Mouse (Mus musculus): Measurements from ENCODE around the gene Rps17.

Gene Rps17

DNA sequence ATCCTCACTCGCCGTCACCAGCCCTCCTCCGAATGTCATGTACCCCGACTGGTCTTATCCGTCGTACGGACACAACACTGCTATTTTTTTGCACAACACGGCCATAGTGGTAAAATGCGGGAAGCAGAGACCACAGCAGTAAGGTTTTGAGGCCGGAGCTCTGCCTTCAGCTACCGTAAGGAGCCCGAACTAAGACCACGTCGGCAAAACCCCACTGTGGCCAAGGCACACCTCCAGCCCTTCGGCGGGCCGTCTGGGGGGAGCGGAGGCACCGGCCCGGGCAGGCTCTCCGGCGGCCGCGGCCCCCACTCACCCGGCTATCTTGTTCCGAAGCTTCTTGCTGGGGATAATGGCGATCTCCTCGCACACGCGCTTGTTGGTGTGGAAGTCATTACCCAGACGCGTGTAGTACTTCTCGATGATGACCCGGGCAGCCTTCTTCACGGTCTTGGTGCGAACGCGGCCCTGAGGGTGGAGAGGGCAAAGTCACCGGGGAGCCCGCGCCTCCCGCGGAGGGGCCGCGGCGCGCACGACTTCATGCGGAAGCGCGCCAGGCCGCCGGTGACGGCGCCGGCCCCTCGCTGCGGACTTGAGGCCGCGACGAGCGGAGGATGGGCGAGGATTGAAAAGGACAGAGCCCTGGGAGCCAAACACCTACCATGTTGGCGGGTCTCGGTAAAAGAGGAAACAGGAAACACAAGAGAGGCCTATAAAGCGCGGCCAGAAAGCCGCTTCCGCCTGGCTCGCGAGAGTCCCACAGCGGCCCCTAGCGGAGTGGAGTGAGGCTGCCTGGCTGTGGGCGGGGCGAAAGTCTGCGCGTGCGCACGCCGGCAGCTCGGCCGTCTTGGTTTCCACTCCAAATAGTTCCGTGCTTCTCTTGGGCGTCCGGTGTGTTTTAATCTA, at the start of gene Rps17:
Rps17 (minus strand) TSS at position 711 of the 903 bp plus-strand sequence.
- peak; percentile 97 to 98 for DNase-seq (ENCODE audit: low spot score in 2 of 2)

DNA sequence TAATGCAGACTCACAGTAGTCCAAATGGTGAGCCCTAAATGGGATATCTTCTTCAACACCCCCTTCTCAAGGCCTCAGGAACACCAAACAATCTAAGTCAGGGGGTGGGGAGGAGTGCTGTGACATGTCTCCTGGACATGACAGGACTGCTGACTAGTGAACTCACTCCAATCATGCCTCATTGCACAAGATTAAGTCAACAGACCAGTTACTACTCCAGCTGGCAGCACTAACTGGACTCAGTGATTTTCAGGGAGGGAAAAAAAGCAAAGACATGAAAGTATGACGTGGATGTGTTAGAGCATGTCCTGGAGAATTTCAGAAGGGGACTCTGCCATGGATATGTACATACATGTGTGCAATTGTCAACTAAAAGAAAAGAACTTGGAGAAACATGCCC, 34.3 kb upstream of the Rps17 start:
- DNase-seq (ENCODE audit: low spot score in 2 of 2), result no peak

DNA sequence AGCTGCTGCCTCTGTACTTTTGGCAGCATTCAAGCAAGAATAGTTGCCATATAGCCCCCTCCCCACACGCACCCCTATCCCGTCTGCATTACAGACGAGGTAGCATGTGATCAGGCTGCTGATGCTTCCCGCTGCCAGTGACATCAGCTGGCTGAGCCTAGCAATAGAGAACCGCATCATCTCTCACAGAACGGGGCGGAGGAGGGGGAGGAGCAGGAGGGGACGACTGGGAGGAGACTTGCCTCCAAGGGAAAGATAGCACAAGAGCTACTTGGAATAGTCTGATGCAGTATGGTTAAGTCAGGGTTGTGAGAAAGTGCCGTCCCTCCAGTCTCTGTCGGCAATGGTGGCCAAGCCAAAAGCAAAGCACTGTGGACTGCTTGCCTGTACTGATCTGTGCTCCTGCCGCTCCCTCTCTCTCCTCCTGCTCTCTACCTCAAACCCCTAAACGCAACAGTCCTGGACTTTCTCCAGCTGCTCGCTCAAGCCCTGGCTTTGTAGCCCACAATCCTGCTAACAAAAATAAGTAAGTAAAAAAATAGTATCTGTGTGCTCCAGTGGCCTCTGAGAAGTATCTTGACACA, 27.4 kb upstream of the Rps17 start:
- DNase-seq (ENCODE audit: low spot score in 2 of 2), result peak in 1 of 2 experiments; percentile 63

DNA sequence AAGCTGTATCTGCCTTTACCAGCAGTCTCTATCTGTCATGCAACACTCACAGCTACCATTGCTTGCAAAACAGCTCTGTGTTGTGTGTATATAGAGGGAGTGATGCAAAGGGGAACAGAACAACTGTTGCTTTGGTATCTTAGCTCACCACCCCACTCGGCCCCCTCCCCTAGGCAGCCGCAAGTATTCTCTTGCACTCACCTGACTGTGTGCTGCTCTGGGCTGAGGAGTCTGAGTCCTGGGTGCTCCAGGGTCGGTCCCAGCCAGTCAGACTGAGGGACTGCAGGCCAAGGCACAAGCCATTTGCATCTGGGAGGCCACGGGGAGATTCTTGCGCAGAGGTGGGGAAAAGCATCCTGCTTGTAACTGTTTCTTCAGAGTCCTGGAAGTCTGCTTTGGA, 26.8 kb upstream of the Rps17 start:
- DNase-seq (ENCODE audit: low spot score in 2 of 2), result no peak

DNA sequence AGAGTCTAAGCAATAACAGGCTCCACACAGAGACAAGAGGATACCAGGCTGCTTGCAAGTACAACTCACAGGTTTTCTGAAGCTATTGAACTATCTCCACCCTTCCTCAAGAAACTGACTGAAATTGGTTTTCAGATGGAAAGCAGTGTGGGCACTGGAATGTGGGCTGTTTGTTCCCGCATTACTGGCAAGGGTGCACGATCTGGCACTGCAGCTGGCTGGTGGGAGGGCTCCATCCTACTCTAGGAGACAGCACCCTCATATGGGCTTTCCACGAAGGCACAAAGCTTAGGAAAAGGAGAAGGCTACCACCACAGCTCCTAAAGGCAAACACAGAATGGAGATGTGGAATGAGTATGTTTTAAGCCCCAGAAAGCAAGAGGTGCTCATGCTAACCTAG, 24.7 kb upstream of the Rps17 start:
- DNase-seq (ENCODE audit: low spot score in 2 of 2), result peak; percentile 32 to 39

DNA sequence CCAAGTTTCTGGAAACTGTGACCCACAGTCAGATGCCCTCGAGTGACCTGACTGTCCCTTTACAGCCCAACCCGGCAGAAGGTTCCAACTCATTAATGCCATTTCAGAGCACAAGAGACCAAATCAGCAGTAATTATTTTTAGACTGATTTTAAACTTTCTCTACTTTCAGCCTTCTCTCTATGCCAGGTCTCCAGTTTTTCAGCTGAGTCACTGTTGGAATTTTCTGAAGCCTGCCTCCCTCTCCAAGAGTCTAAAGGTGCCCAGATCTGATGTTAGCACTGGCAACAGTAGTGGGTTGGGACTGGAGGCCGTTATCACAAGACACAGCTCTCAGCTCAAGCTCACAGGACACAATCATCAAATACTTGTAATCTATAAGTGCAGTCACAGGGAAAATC, 22.9 kb upstream of the Rps17 start:
- no peak for DNase-seq (ENCODE audit: low spot score in 2 of 2)

DNA sequence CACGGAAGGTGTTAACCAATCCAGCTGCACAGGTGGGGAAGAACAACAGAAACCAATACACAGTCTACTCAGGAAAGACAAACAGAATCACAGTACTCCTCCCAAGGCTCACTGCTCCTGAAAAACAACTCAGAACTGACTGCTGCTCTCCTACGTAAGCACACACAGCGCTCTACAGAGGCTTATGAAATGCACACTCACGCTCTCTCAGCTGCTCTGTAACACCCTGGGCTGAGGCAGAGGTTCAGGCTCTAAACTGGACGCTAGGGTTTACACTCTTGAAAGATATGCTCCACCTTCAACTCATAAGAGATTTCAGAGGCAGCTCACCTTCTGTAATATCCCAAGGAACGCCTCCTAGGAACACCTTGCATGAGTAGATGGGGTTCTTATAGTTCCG, 11.9 kb upstream of the Rps17 start:
- DNase-seq (ENCODE audit: low spot score in 2 of 2), result no peak

DNA sequence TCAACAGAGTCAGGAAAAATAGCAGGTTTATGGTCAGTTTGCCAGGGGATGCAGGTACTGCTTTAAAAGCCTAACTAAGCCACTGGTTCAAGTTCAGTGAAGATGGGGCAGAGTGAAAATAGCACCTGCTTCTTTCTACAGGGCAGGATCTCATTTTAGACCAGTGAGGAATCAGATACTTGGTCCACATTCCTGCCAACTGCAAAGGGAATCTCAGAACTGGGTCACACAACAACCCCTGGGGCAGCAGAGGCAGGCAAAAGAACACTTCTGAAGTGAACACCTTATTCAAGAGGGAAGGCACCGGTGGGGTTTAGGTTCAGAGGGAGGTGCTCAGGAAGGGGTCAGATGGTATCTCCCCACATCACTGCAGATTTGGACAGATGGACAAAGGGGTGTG, 11.3 kb upstream of the Rps17 start:
- no peak for DNase-seq (ENCODE audit: low spot score in 2 of 2)

DNA sequence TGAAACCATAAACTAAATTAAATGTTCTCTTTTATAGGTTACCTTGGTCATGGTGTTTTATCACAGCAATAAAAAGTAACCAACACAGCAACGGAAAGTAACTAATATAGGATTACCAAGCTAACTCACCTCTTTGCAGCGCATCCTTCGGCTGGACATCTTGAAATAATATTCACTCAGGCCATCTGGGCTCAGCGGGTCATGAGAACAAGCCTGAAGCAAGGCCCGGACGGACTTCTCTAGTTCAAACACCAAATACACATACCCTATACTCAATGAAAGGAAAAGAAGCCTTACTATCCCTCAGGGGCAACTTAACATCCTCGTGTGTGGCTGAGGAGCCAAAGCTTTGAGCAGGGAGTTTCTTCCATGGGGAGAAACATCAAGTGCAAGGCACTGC, 10.7 kb upstream of the Rps17 start:
- no peak for DNase-seq (ENCODE audit: low spot score in 2 of 2)

DNA sequence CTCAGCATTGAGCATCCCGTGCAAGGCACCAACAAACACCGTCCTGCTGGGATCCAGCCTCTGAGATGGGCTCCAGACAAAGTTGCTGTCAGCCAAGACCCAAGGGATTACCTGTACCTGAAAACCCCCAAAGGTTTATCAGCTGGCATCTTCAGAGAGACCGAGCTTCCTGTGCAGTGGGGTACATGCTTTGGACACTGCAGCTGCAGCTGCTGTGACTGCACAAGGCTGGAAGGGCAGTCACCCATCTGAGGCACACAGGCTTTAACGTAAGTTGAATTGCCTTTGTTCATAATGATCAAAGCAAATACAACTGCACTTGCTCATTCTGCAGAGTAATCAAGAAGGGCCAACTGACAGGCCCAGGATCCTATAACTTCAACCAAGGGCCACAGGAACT, 6.8 kb upstream of the Rps17 start:
- DNase-seq (ENCODE audit: low spot score in 2 of 2), result no peak

DNA sequence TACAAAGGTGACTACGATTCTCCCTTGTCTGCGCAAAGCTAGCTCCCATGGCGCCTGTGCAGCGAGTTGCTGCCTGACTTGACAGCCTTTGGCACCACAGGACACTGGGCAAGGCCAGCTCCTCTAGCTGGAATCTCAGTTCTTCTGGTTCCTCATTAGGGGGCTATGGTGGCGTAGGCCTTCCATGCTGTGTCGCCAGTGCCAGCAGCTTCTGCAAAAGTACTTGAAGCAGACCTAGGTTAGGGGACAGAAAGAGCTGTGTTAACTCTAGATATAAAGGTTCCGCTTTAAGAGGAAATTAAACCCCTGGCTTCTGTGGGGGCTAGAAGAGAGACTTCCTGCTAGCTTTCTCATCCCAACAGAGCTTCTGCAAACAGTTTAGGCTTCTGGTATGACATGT, 3.2 kb upstream of the Rps17 start:
- no peak for DNase-seq (ENCODE audit: low spot score in 2 of 2)

DNA sequence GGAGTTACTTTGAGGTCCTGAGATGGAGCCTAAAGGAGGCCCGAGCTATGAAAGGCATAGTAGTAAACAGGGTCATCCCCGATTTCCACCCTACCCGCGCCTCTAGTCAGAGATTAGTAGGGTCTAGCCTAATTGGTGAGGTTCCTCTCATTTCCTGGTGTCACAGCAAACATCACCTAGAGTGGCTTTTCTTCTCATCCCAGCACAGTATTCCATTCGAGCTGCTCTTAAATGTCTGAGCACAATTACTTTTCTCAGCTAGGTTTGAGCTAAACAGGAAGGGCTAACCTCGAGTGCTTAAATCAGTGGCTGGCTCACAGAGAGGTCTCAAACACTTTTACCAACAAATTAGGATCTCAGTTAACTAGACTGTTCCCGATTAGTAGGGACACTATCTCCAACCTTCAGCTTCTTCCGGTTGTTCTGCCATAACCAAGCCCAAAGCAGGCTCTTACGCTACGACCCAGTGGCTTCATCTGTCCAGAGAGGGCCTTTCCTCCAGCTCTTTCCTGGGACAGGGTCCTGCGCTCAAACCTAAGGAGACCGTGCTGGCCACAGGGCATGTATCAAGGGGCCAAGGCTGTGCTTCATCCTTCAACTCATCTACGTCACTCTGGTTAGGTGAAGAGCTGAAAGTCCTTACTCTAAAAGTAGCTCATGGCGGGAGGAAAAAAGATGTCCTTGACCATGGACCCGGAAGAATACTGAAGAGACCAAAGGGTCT, 555 bp upstream of the Rps17 start:
- no peak for DNase-seq (ENCODE audit: low spot score in 2 of 2)

DNA sequence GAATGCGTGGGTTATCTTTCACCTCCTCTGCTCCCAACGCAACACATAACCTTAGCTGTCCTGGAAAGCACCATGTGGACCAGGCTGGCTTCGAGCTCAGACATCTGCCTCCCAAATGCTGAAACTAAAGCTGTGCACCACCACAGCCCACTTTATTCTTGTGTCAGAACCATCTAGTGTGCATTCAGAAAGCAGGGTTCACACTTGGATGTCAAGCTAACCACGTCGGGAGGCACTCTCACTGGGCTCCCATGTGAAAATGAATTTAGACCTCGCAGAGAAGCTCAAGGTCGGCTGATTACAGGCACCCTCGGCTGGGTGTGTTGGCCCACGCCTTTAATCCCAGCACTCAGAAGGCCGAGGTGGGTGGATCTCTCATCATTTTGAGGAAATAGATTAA, 1.2 kb downstream of the Rps17 start:
- DNase-seq (ENCODE audit: low spot score in 2 of 2), result no peak

DNA sequence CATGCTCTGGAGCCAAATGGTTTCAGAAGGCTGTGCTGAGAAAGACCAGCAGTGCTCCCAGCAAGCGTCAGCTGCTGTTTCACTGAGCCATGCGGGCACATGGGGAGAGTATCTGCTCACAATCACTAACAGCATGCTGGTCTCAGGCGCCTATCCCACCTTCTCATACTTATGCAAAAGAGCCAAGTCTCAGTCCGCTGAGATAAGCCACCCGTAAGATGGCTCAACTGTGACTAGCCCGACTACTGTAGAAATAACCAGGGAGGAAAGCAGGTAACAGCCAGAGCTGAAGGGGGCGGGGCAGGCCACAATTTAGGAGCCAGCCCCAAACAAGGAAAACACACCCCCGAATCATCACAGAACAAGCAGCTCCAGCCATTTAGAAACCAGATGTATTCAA, 1.7 kb downstream of the Rps17 start:
- no peak for DNase-seq (ENCODE audit: low spot score in 2 of 2)

DNA sequence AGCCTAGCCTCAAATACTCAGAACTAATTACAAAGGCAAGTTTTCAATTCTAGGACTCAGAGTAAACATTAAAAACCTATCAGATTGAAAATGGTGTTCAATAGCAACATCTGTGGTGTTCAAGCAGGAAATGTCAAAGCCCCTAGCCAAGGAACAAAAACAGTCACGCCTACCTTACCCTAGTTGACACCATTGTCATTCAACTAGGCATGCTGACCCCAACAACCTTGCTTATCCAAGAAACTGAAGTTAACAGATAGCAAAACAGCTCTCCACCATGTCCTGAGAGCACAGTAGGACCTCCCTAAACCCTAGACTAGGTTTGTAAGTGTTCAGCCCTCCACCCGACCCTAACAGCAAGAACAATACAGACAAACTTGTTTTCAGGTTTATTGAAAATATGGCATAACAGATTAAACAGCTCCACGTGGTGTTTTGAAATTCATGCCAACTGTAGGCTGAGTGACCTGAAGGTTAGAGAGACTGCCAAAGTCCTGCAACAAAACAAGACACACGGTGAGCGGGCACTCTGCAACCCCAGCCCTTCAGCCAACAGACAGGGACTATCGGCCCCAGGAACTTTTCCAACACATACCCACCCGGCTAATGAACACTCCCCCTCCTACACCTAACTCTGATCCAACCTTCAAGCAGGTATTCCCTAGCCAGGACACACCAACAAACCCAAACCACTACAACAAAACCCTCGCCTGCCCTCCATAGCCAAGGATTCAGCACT, 2.5 kb downstream of the Rps17 start:
- DNase-seq (ENCODE audit: low spot score in 2 of 2), result no peak

DNA sequence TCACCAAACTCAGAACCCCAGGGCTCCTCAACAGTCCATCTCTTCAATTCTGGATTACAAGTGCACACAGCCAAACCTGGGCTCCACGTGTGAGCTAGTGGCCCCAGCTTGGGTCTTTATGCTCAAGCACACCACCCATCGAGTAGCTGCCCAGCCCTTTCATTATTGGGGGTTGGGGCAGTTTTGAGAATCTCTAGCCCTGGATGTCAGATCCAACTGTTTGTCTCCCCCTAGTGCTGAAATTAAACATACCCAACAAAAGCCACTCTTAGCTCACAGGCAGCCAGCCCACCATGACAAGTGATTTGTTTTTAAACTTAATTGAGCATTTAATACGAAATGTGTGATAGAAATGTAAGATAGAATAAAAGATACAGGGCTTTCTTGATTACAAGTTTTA, 3.5 kb downstream of the Rps17 start:
- no peak for DNase-seq (ENCODE audit: low spot score in 2 of 2)

DNA sequence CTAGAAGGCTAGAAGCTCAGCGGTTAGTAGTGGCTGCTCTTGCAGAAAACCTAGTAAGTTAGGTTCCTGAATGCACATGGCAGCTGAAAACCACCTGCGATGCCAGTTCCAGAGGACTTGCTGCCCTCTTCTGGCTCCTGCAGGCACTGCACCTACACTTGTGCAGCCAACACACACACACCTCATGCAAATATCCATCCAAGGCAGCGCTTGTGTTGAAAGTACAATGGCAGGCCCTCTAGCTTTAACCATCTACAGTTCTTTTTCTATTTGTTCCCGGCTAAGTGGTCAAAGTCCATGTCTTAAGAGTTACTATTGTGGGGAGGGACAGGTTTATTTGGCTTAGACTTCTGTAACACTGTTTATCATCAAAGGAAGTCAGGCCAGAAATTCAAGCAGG, 5.3 kb downstream of the Rps17 start:
- no peak for DNase-seq (ENCODE audit: low spot score in 2 of 2)

DNA sequence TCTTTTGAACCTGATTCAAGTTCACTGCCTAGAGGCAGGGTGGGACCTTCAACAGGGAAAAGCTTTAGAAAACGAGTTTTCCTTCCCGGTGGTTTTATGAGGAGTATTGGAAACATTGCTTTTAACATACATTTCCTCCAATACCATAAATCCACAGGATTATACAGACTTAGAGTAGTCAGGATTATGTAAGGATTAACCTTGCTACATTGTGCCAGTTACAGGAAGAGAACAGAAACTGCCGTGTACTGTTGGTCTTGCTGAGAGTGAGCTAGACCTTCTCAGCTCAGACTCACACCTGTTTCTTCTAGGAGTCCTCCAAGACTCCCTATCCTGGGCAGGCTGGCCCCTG, 6.6 kb downstream of the Rps17 start:
- no peak for DNase-seq (ENCODE audit: low spot score in 2 of 2)

DNA sequence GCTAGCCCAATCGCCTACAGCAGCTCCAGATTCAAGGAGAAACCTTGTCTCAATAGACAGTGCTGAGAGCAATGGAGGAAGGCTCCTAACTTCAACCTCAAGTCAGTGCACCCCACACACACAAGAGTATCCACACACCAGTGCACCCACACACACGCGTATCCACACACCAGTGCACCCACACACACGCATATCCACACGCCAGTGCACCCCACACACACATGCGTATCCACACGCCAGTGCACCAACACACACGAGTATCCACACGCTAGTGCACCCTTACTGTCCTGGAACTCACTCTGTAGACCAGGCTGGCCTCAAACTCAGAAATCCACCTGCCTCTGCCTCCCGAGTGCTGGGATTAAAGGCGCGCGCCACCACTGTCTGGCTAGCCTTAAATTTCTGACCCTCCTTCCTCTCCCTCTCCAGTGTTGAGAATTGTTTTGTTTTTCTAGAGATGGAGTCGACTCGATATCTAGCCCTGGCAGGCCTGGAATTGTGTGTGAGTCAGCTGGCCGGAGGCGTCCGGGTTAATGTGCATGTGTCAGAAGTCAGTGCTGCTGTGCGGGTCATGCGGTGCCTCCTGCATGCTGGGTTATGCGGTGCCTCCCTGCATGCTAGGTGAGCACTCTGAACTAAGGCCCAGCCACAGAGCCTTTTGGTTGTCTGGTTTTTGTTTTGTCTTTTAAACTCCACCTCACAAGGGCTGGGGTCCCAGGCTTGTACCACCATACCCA, 7.1 kb downstream of the Rps17 start:
- no peak for DNase-seq (ENCODE audit: low spot score in 2 of 2)

DNA sequence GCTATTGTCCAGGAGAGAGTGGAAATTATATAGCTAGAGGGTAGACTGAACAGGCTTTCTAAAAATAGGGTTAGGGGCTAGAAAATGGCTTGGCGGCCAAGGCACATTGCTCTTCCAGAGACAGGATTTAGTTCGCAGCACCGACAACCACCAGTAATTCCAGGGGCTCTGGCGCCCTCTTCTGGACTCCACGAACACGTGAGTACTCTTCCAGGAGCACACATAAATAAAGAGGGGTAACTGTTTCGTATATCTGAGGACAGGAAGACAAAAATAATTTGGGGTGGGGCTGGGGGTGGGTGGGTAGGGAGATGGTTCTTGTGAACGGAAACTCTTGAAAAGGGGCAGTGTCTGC, 8.6 kb downstream of the Rps17 start:
- no peak for DNase-seq (ENCODE audit: low spot score in 2 of 2)

DNA sequence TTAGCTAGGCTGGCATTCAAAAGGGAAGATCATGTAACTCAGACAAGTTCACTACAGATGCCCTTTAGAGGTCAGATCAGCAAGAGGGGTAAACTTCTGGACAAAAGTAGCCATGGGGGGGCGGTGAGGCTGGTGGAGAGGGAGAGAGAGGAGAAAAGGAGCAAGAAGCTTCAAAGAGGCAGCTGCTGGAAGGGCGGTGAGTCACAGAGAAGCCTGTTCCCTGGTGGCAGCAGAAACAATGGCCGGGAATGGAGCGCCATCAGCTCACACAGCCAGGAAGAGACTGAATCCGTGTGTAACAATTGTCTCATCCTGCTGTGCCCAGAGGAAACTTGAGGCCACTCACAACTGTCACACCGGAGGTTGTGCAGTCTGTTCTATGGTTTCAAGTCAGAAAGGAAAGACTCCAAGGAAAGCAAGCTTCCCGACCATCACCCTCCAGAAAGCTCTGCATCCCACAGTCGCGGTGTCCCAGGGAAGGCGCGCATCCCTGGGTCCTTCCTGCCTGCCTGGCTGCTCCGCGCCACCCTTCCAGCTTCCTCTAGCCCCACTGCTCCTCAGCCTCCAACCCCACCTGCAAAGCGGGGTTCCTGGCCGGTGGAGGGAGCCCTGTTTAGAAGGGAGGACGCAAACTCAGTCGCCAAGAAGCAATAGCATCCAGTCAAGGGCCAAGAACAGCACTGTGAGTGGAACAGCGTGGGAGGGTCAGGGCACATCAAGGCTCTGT, 9.2 kb downstream of the Rps17 start:
- no peak for DNase-seq (ENCODE audit: low spot score in 2 of 2)

All from frontal cortex, postnatal 25 days (tissue).